Mouse (Mus musculus) lung, embryonic 14.5 days (tissue): ENCODE measurements around the gene Palld. TPM values are rescaled to one million over a fixed set of nuclear protein-coding genes. Genes with fewer than 3 reads are reported as not detected.

Experiments
- ATAC-seq: fragments of 200-750 bp; cut with Nextera tagmentation; 2 replicates; pipeline ENCODE4 v1.8.0; 2017; ENCODE audit warnings: mild to moderate bottlenecking, moderate TSS enrichment, moderate library complexity; ENCODE audit not compliant: insufficient read depth
- DNase-seq: peaks from one replicate; pipeline ENCODE4 v3.0.0-alpha.2; 2015
- H3K27ac ChIP-seq: fragments of 300-500 bp; sonication (generic); 2 replicates; pipeline ENCODE4 v1.5.1; 2014; ENCODE audit warnings: low read depth, mild to moderate bottlenecking, moderate library complexity
- H3K27me3 ChIP-seq: fragments of 300-500 bp; sonication (generic); 2 replicates; pipeline ENCODE4 v1.6.1; 2014; ENCODE audit warnings: low read length, control low read depth; ENCODE audit not compliant: insufficient read depth
- H3K36me3 ChIP-seq: fragments of 300-500 bp; sonication (generic); 2 replicates; pipeline ENCODE4 v1.6.1; 2014; ENCODE audit warnings: control low read depth; ENCODE audit not compliant: insufficient read depth
- H3K4me1 ChIP-seq: fragments of 300-500 bp; sonication (generic); 2 replicates; pipeline ENCODE4 v1.6.1; 2014; ENCODE audit warnings: antibody characterized with exemption, control low read depth; ENCODE audit not compliant: insufficient read depth
- H3K4me2 ChIP-seq: fragments of 300-500 bp; sonication (generic); 2 replicates; pipeline ENCODE4 v1.6.1; 2014; ENCODE audit warnings: mild to moderate bottlenecking
- H3K4me3 ChIP-seq: fragments of 300-500 bp; sonication (generic); 2 replicates; pipeline ENCODE4 v1.5.1; 2014; ENCODE audit warnings: low read depth, low read length
- H3K9ac ChIP-seq: fragments of 300-500 bp; sonication (generic); 2 replicates; pipeline ENCODE4 v1.6.1; 2014
- H3K9me3 ChIP-seq: fragments of 300-500 bp; sonication (generic); 2 replicates; pipeline ENCODE4 v1.6.1; 2016; ENCODE audit warnings: low read depth, low read length, control low read depth
- CTCF ChIP-seq: IDR thresholded peaks from 2 replicates; pipeline ENCODE4 v1.5.1; 2016; ENCODE audit warnings: antibody characterized with exemption, low read depth
- WGBS: fragments of 180-500 bp; shearing (Covaris S2); extraction: QIAGEN DNeasy Blood & Tissue Kit; methylation state at CpG from one replicate; pipeline ENCODE4 v1.1.7; 2014; 5-methylcytosine and 5-hydroxymethylcytosine counted together
- polyA plus RNA-seq: library from polyadenylated mRNA; unstranded; fragments of >200 nt; fragmentation: Nextera tagmentation; extraction: Ambion mirVana; gene quantifications from 2 replicates; pipeline ENCODE4 v1.2.1, GENCODE M21; 2014

Gene Palld
- polyA plus RNA-seq, 1 experiment from 2014 or later, result 85.0 TPM

- peaks cover 8% of the 10 kb centered on the region for H3K36me3 ChIP-seq
- WGBS, result 82% methylated on average over 4 of the region's 4 CpGs
- H3K27ac ChIP-seq, result 0 out of 2 replicates have a peak overlapping the region, but pooled peaks have one; percentile 27
- H3K4me1 ChIP-seq, result peaks cover 14% of the 10 kb centered on the region; the same call in 1 of the 2 replicates
- H3K9ac ChIP-seq, result no peak overlapping the region
- H3K27me3 ChIP-seq, result no peaks in the 10 kb centered on the region
- H3K9me3 ChIP-seq, result no peaks in the 10 kb centered on the region
- no peak overlapping the region for H3K4me2 ChIP-seq
- H3K4me3 ChIP-seq, result no peak overlapping the region
- DNase-seq (no peak), ATAC-seq (no peak)
- no peak for TF ChIP-seq CTCF
Observed at GRCm38 (mm10) chr8:61559979-61560378, 342.5 kb downstream of the Palld start.

- TF ChIP-seq CTCF, result no peak
- H3K9ac ChIP-seq, result no peak overlapping the region; the same call in 1 of the 2 replicates
- peaks cover 16% of the 10 kb centered on the region; the same call in 1 of the 2 replicates for H3K4me1 ChIP-seq
- H3K27me3 ChIP-seq, result no peaks in the 10 kb centered on the region
- H3K36me3 ChIP-seq, result peaks cover 8% of the 10 kb centered on the region
- peak; percentile 62 for DNase-seq
- 45% methylated on average over 5 of the region's 5 CpGs for WGBS
- H3K4me3 ChIP-seq, result no peak overlapping the region
- peak overlapping the region; percentile 27; the same call in 1 of the 2 replicates for H3K27ac ChIP-seq
- no peaks in the 10 kb centered on the region for H3K9me3 ChIP-seq
- no peak overlapping the region for H3K4me2 ChIP-seq
- no peak for ATAC-seq
Observed at GRCm38 (mm10) chr8:61559450-61559849, 343.0 kb downstream of the Palld start.

GRCm38 (mm10) chr8:61558051-61558846 is 344.2 kb downstream of the Palld start:
- DNase-seq, result peak; percentile 47
- peaks cover 8% of the 10 kb centered on the region for H3K36me3 ChIP-seq
- 71% methylated on average over 12 of the region's 12 CpGs for WGBS
- H3K4me2 ChIP-seq, result no peak overlapping the region
- H3K27me3 ChIP-seq, result no peaks in the 10 kb centered on the region
- H3K9me3 ChIP-seq, result no peaks in the 10 kb centered on the region
- H3K4me1 ChIP-seq, result peaks cover 16% of the 10 kb centered on the region; the same call in 1 of the 2 replicates
- no peak for TF ChIP-seq CTCF
- no peak for ATAC-seq
- no peak overlapping the region for H3K4me3 ChIP-seq
- H3K27ac ChIP-seq, result no peak overlapping the region
- H3K9ac ChIP-seq, result no peak overlapping the region

- Histone ChIP-seq H3K4me3 (no peak overlapping the region), H3K36me3 (peaks cover 4% of the 10 kb centered on the region; the same call in 1 of the 2 replicates), H3K27me3 (no peaks in the 10 kb centered on the region), H3K4me1 (peaks cover 16% of the 10 kb centered on the region; the same call in 1 of the 2 replicates), H3K9ac (no peak overlapping the region), H3K4me2 (no peak overlapping the region), H3K27ac (no peak overlapping the region), H3K9me3 (no peaks in the 10 kb centered on the region)
- TF ChIP-seq CTCF, result no peak
- no peak for ATAC-seq
- DNase-seq, result no peak
Observed at GRCm38 (mm10) chr8:61557036-61557435, 345.5 kb downstream of the Palld start.

GRCm38 (mm10) chr8:61556219-61556618 is 346.3 kb downstream of the Palld start:
- no peak for ATAC-seq
- 48% methylated on average over 8 of the region's 8 CpGs for WGBS

GRCm38 (mm10) chr8:61555343-61555742 is 347.1 kb downstream of the Palld start:
- ATAC-seq, result no peak
- Histone ChIP-seq H3K27ac (no peak overlapping the region), H3K4me2 (no peak overlapping the region), H3K4me3 (no peak overlapping the region), H3K36me3 (peaks cover 8% of the 10 kb centered on the region; the same call in 1 of the 2 replicates), H3K9ac (no peak overlapping the region), H3K27me3 (no peaks in the 10 kb centered on the region), H3K9me3 (no peaks in the 10 kb centered on the region; the same call in 1 of the 2 replicates), H3K4me1 (peaks cover 14% of the 10 kb centered on the region; the same call in 1 of the 2 replicates)
- no peak for TF ChIP-seq CTCF
- 70% methylated on average over 6 of the region's 6 CpGs for WGBS
- no peak for DNase-seq

More at GRCm38 (mm10) chr8:61556219-61556618, 346.3 kb downstream of the Palld start:
- Histone ChIP-seq H3K9me3 (no peaks in the 10 kb centered on the region), H3K27me3 (no peaks in the 10 kb centered on the region), H3K9ac (no peak overlapping the region), H3K4me1 (peaks cover 16% of the 10 kb centered on the region; the same call in 1 of the 2 replicates), H3K36me3 (peaks cover 4% of the 10 kb centered on the region; the same call in 1 of the 2 replicates), H3K27ac (no peak overlapping the region), H3K4me2 (no peak overlapping the region), H3K4me3 (no peak overlapping the region)
- no peak for DNase-seq
- TF ChIP-seq CTCF, result no peak

GRCm38 (mm10) chr8:61552755-61553402 is 349.6 kb downstream of the Palld start:
- Histone ChIP-seq H3K36me3 (peaks cover 32% of the 10 kb centered on the region), H3K27ac (no peak overlapping the region), H3K4me1 (peaks cover 3% of the 10 kb centered on the region; the same call in 1 of the 2 replicates), H3K27me3 (no peaks in the 10 kb centered on the region), H3K4me3 (no peak overlapping the region), H3K4me2 (no peak overlapping the region), H3K9me3 (peaks cover 14% of the 10 kb centered on the region; the same call in 1 of the 2 replicates), H3K9ac (no peak overlapping the region)
- WGBS, result 80% methylated on average over 8 of the region's 8 CpGs
- no peak for DNase-seq
- ATAC-seq, result no peak
- TF ChIP-seq CTCF, result no peak
